Mouse (Mus musculus): ENCODE measurements around the gene Qprt. TPM values are rescaled to one million over a fixed set of nuclear protein-coding genes. Genes with fewer than 3 reads are reported as not detected.

Qprt gene
- polyA plus RNA-seq, 1 experiment from 2014 or later, result 151 TPM

GRCm38 (mm10) chr7:127153477-127153876 lies 31.5 kb upstream of the Qprt start:
- Histone ChIP-seq H3K36me3 (replicated peaks; ENCODE audit: insufficient read depth, low read length) (no peaks in the 10 kb centered on the region), H3K27ac (ENCODE audit: low read depth) (no peak overlapping the region), H3K4me1 (ENCODE audit: insufficient read depth) (peaks cover 7% of the 10 kb centered on the region), H3K9ac (replicated peaks) (no peak overlapping the region), H3K27me3 (ENCODE audit: insufficient read depth, low read length) (no peaks in the 10 kb centered on the region), H3K9me3 (ENCODE audit: low read length) (no peaks in the 10 kb centered on the region), H3K4me3 (ENCODE audit: low read depth, low read length) (no peak overlapping the region), H3K4me2 (ENCODE audit: low read depth, low read length) (no peak overlapping the region)
- DNase-seq, result no peak
- no peak for ATAC-seq
- WGBS (ENCODE audit: insufficient replicate concordance), result 57% methylated on average over 3 of the region's 3 CpGs
- TF ChIP-seq EP300 (IDR thresholded peaks at IDR 0.05; ENCODE audit: low read depth) (no peak), CTCF (IDR thresholded peaks at IDR 0.05; ENCODE audit: low read depth) (no peak)

DNA sequence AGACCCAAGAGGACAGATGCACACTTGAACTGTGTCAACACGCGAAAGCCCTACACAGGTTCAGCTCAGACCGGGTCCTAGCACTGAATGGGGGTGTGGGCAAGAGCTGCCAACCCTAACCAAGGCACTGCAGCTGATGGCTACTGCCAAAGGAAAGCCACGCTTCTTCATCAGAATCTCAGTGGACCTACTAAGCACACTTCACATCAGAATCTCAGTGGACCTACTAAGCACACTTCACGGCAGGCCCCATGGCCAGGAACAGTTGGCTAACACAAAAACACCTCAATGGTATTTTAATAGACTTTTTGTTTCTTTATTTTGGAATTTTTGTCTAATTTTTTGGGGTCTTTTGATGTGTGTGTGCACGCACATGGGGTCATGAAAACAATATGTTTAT lies 30.4 kb upstream of the Qprt start:
- 85% methylated on average over 6 of the region's 6 CpGs for WGBS (ENCODE audit: insufficient replicate concordance)
- ATAC-seq (no peak), DNase-seq (no peak)
- H3K4me3 ChIP-seq (ENCODE audit: low read depth, low read length), result no peak overlapping the region
- no peaks in the 10 kb centered on the region for H3K36me3 ChIP-seq (replicated peaks; ENCODE audit: insufficient read depth, low read length)
- no peaks in the 10 kb centered on the region for H3K9me3 ChIP-seq (ENCODE audit: low read length)
- peaks cover 4% of the 10 kb centered on the region for H3K4me1 ChIP-seq (ENCODE audit: insufficient read depth)
- no peak overlapping the region for H3K9ac ChIP-seq (replicated peaks)
- H3K4me2 ChIP-seq (ENCODE audit: low read depth, low read length), result no peak overlapping the region
- no peak overlapping the region for H3K27ac ChIP-seq (ENCODE audit: low read depth)
- no peaks in the 10 kb centered on the region for H3K27me3 ChIP-seq (ENCODE audit: insufficient read depth, low read length)
- TF ChIP-seq CTCF (IDR thresholded peaks at IDR 0.05; ENCODE audit: low read depth), result no peak
- TF ChIP-seq EP300 (IDR thresholded peaks at IDR 0.05; ENCODE audit: low read depth), result no peak

DNA sequence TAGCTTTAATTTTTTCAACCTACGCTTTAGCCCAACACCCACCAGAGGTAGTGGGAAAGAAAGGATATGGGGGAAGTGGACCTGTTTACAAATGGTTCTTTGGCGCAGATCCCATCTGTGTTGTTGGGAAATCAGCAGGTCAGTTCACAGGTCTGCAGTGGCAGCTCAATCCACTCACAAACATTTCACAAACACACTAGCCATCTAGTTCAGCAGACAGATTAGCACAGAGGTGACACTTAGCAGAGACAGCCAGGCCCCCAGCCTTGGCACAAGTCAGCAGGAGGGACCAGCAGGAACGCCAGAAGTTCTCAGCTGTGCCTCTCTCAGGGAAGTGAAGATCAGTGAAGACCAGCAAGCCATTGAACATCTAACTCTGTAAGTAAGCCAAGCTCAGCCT lies 25.9 kb upstream of the Qprt start:
- Histone ChIP-seq H3K27me3 (ENCODE audit: insufficient read depth, low read length) (no peaks in the 10 kb centered on the region), H3K27ac (ENCODE audit: low read depth) (peak overlapping the region; percentile 79), H3K4me2 (ENCODE audit: low read depth, low read length) (no peak overlapping the region), H3K9ac (replicated peaks) (no peak overlapping the region), H3K4me3 (ENCODE audit: low read depth, low read length) (no peak overlapping the region), H3K9me3 (ENCODE audit: low read length) (no peaks in the 10 kb centered on the region), H3K4me1 (ENCODE audit: insufficient read depth) (peaks cover 10% of the 10 kb centered on the region; the same call in 1 of the 2 replicates), H3K36me3 (replicated peaks; ENCODE audit: insufficient read depth, low read length) (no peaks in the 10 kb centered on the region)
- ATAC-seq (peak; percentile 90), DNase-seq (peak; percentile 65)
- 56% methylated on average over 3 of the region's 3 CpGs for WGBS (ENCODE audit: insufficient replicate concordance)
- TF ChIP-seq EP300 (IDR thresholded peaks at IDR 0.05; ENCODE audit: low read depth) (no peak), CTCF (IDR thresholded peaks at IDR 0.05; ENCODE audit: low read depth) (no peak)

GRCm38 (mm10) chr7:127146267-127146603 lies 24.2 kb upstream of the Qprt start:
- Histone ChIP-seq H3K36me3 (replicated peaks; ENCODE audit: insufficient read depth, low read length) (no peaks in the 10 kb centered on the region), H3K4me1 (ENCODE audit: insufficient read depth) (peaks cover 10% of the 10 kb centered on the region; the same call in 1 of the 2 replicates), H3K27ac (ENCODE audit: low read depth) (no peak overlapping the region), H3K4me3 (ENCODE audit: low read depth, low read length) (no peak overlapping the region), H3K9me3 (ENCODE audit: low read length) (no peaks in the 10 kb centered on the region), H3K9ac (replicated peaks) (no peak overlapping the region), H3K4me2 (ENCODE audit: low read depth, low read length) (no peak overlapping the region), H3K27me3 (ENCODE audit: insufficient read depth, low read length) (no peaks in the 10 kb centered on the region)
- no peak for DNase-seq
- ATAC-seq, result no peak
- TF ChIP-seq CTCF (IDR thresholded peaks at IDR 0.05; ENCODE audit: low read depth), result no peak
- no peak for TF ChIP-seq EP300 (IDR thresholded peaks at IDR 0.05; ENCODE audit: low read depth)
- WGBS (ENCODE audit: insufficient replicate concordance), result 65% methylated on average over 2 of the region's 2 CpGs

GRCm38 (mm10) chr7:127145387-127146266 lies 23.6 kb upstream of the Qprt start:
- Histone ChIP-seq H3K9me3 (ENCODE audit: low read length) (no peaks in the 10 kb centered on the region), H3K4me1 (ENCODE audit: insufficient read depth) (peaks cover 10% of the 10 kb centered on the region; the same call in 1 of the 2 replicates), H3K27ac (ENCODE audit: low read depth) (no peak overlapping the region), H3K4me2 (ENCODE audit: low read depth, low read length) (no peak overlapping the region), H3K27me3 (ENCODE audit: insufficient read depth, low read length) (no peaks in the 10 kb centered on the region), H3K9ac (replicated peaks) (no peak overlapping the region), H3K4me3 (ENCODE audit: low read depth, low read length) (no peak overlapping the region), H3K36me3 (replicated peaks; ENCODE audit: insufficient read depth, low read length) (no peaks in the 10 kb centered on the region)
- DNase-seq (no peak), ATAC-seq (no peak)
- WGBS (ENCODE audit: insufficient replicate concordance), result 47% methylated on average over 9 of the region's 9 CpGs
- no peak for TF ChIP-seq CTCF (IDR thresholded peaks at IDR 0.05; ENCODE audit: low read depth)
- TF ChIP-seq EP300 (IDR thresholded peaks at IDR 0.05; ENCODE audit: low read depth), result no peak

DNA sequence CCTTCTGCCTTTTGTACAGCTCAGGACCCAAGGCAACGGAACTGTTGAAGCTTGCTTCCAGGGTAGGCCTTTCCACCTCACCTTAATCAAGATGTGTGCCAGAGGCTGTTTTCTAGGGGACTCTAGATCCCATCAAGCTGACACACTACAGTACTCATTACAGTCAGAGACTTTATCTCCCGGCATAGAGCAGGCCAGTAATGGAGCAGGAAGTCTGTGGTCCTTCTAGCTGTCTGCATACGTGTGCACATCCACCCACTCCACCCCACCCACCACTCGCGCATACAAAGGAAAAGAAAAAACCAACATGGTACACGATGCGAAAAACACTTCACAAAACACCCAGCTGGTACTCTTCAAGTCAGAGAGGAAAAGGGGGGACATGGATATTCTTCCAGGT lies 22.4 kb upstream of the Qprt start:
- Histone ChIP-seq H3K4me2 (ENCODE audit: low read depth, low read length) (peak overlapping the region; percentile 26; the same call in 1 of the 2 replicates), H3K36me3 (replicated peaks; ENCODE audit: insufficient read depth, low read length) (no peaks in the 10 kb centered on the region), H3K4me3 (ENCODE audit: low read depth, low read length) (no peak overlapping the region), H3K27ac (ENCODE audit: low read depth) (no peak overlapping the region), H3K9me3 (ENCODE audit: low read length) (no peaks in the 10 kb centered on the region), H3K27me3 (ENCODE audit: insufficient read depth, low read length) (no peaks in the 10 kb centered on the region), H3K4me1 (ENCODE audit: insufficient read depth) (peaks cover 13% of the 10 kb centered on the region), H3K9ac (replicated peaks) (no peak overlapping the region)
- WGBS (ENCODE audit: insufficient replicate concordance), result 53% methylated on average over 7 of the region's 7 CpGs
- ATAC-seq (no peak), DNase-seq (no peak)
- TF ChIP-seq EP300 (IDR thresholded peaks at IDR 0.05; ENCODE audit: low read depth) (no peak), CTCF (IDR thresholded peaks at IDR 0.05; ENCODE audit: low read depth) (no peak)
